Mouse (Mus musculus) C2C12 (cell line): ENCODE results near the gene Dek. TPM values are rescaled to one million over a fixed set of nuclear protein-coding genes. Genes with fewer than 3 reads are reported as not detected.

Source experiments
- H3K27me3 ChIP-seq: one replicate; pipeline ENCODE4 v1.6.1; 2011; ENCODE audit not compliant: control insufficient read depth, insufficient read depth, insufficient read length
- H3K36me3 ChIP-seq: one replicate; pipeline ENCODE4 v1.6.1; 2011; ENCODE audit not compliant: control insufficient read depth, insufficient read depth
- H3K4me3 ChIP-seq: one replicate; pipeline ENCODE4 v1.5.1; 2011; ENCODE audit warnings: mild to moderate bottlenecking, control low read depth; ENCODE audit not compliant: poor library complexity, insufficient read depth, severe bottlenecking
- H3K79me2 ChIP-seq: one replicate; pipeline ENCODE4 v1.6.1; 2011; ENCODE audit not compliant: control insufficient read depth, insufficient read depth
- H3K79me3 ChIP-seq: one replicate; pipeline ENCODE4 v1.6.1; 2011; ENCODE audit warnings: low read depth, control low read depth
- H3ac ChIP-seq: one replicate; pipeline ENCODE3; 2011; ENCODE audit warnings: low read depth; ENCODE audit not compliant: control insufficient read depth, insufficient read length
- CEBPB ChIP-seq: IDR thresholded peaks from one replicate; pipeline ENCODE4 v1.6.1; 2011; ENCODE audit warnings: low read depth, mild to moderate bottlenecking, control low read depth, moderate library complexity
- CTCF ChIP-seq: IDR thresholded peaks from one replicate; pipeline ENCODE4 v1.5.1; 2011; ENCODE audit not compliant: control insufficient read depth, insufficient read depth, insufficient read length
- FOSL1 ChIP-seq: IDR thresholded peaks from one replicate; pipeline ENCODE4 v1.8.0; 2011; ENCODE audit warnings: mild to moderate bottlenecking, low read length; ENCODE audit not compliant: poor library complexity, insufficient read depth, severe bottlenecking
- MAX ChIP-seq: IDR thresholded peaks from one replicate; pipeline ENCODE4 v1.6.1; 2011; ENCODE audit warnings: mild to moderate bottlenecking, control low read depth
- MYOD1 ChIP-seq: IDR thresholded peaks from one replicate; pipeline ENCODE4 v1.6.1; 2011; ENCODE audit warnings: low read depth; ENCODE audit not compliant: control insufficient read depth, insufficient read length
- MYOG ChIP-seq: IDR thresholded peaks from one replicate; pipeline ENCODE4 v1.6.1; 2011; ENCODE audit not compliant: control insufficient read depth, insufficient read length; ENCODE audit errors: extremely low read depth
- USF1 ChIP-seq: IDR thresholded peaks from one replicate; pipeline ENCODE4 v1.6.1; 2011; ENCODE audit warnings: low read depth, mild to moderate bottlenecking, control low read depth, moderate library complexity
- polyA plus RNA-seq: library from polyadenylated mRNA; unstranded; fragments of >200 nt; fragmentation: generic; extraction: Trizol; gene quantifications from one replicate; pipeline ENCODE4 v1.2.1, GENCODE M21; 2012; ENCODE audit warnings: missing spikeins

The Dek gene
- polyA plus RNA-seq, 1 experiment, result 34.9 TPM

DNA sequence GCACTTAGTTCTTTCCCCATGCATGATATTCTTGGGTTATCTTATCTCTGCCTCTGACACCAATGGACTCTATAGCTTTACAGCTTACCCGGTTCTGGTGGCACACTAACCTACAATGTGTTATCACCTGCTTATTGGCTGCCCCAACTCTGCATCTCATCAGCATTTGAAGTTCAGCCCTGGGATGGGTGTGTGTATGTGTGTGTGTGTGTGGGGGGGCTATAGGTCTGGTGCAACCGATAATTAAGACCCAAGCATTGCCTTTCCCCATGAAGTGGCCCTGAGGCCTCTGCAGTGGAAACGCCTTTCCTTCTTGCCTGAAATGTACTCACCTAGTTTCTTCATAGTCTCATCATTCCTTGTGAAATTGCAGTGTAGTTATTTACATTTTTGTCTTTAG lies 10.0 kb upstream of the Dek start:
- no peaks in the 10 kb centered on the region for H3K27me3 ChIP-seq
- no peak overlapping the region for H3ac ChIP-seq
- no peak overlapping the region for H3K4me3 ChIP-seq
- H3K79me2 ChIP-seq, result no peaks in the 10 kb centered on the region
- no peaks in the 10 kb centered on the region for H3K36me3 ChIP-seq
- TF ChIP-seq MYOG, result no peak
- TF ChIP-seq CTCF, result no peak
- TF ChIP-seq FOSL1, result no peak
- TF ChIP-seq MYOD1, result no peak
- no peak for TF ChIP-seq USF1
- no peak for TF ChIP-seq MAX
- TF ChIP-seq CEBPB, result no peak
- H3K79me3 ChIP-seq, result no peaks in the 10 kb centered on the region

GRCm38 (mm10) chr13:47112924-47113323 lies 6.9 kb upstream of the Dek start:
- no peaks in the 10 kb centered on the region for H3K79me2 ChIP-seq
- no peaks in the 10 kb centered on the region for H3K36me3 ChIP-seq
- H3K79me3 ChIP-seq, result no peaks in the 10 kb centered on the region
- H3ac ChIP-seq, result no peak overlapping the region
- H3K4me3 ChIP-seq, result no peak overlapping the region
- no peaks in the 10 kb centered on the region for H3K27me3 ChIP-seq
- TF ChIP-seq USF1 (no peak), MYOG (no peak), MAX (no peak)

DNA sequence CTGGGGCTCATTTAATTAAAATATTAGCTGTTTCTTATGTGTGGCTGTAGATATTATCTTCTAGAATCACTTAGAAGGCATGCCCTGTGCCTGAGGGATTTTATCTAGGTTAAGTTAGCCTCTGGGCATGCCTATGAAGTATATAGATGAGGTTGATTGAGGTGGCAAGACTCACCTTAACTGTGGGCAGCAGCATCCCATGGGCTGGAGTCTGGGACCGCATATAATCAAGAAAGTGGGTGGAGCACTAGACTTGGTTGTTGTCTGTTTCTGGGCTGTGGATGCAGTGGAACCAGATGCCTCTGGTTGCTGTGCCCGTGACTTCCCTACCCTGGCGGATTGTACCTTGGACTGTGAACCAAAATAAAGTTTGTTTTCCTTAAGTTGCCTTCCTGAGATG lies 6.1 kb upstream of the Dek start:
- H3K79me2 ChIP-seq, result no peaks in the 10 kb centered on the region
- no peak overlapping the region for H3ac ChIP-seq
- no peaks in the 10 kb centered on the region for H3K79me3 ChIP-seq
- no peak for TF ChIP-seq CTCF
- TF ChIP-seq MYOG, result no peak
- TF ChIP-seq FOSL1, result no peak
- no peak for TF ChIP-seq MYOD1
- TF ChIP-seq USF1, result no peak
- no peak for TF ChIP-seq CEBPB
- no peak for TF ChIP-seq MAX
- no peak overlapping the region for H3K4me3 ChIP-seq
- H3K27me3 ChIP-seq, result no peaks in the 10 kb centered on the region
- H3K36me3 ChIP-seq, result no peaks in the 10 kb centered on the region

GRCm38 (mm10) chr13:47111185-47111584 lies 5.2 kb upstream of the Dek start:
- no peaks in the 10 kb centered on the region for H3K36me3 ChIP-seq
- H3K79me2 ChIP-seq, result no peaks in the 10 kb centered on the region
- no peaks in the 10 kb centered on the region for H3K79me3 ChIP-seq
- no peak overlapping the region for H3K4me3 ChIP-seq
- no peak for TF ChIP-seq MAX
- no peak for TF ChIP-seq USF1
- no peak for TF ChIP-seq MYOD1
- TF ChIP-seq MYOG, result no peak
- TF ChIP-seq FOSL1, result no peak
- no peak for TF ChIP-seq CEBPB
- TF ChIP-seq CTCF, result no peak
- H3K27me3 ChIP-seq, result no peaks in the 10 kb centered on the region
- H3ac ChIP-seq, result no peak overlapping the region

GRCm38 (mm10) chr13:47109239-47109638 lies 3.2 kb upstream of the Dek start:
- TF ChIP-seq FOSL1, result no peak
- TF ChIP-seq CTCF, result no peak
- TF ChIP-seq MYOD1, result no peak
- no peak for TF ChIP-seq MAX
- no peak for TF ChIP-seq CEBPB
- TF ChIP-seq MYOG, result no peak
- no peak for TF ChIP-seq USF1
- H3K79me3 ChIP-seq, result peaks cover 13% of the 10 kb centered on the region
- H3K4me3 ChIP-seq, result no peak overlapping the region
- H3K79me2 ChIP-seq, result peaks cover 15% of the 10 kb centered on the region
- no peaks in the 10 kb centered on the region for H3K27me3 ChIP-seq
- no peak overlapping the region for H3ac ChIP-seq
- peaks cover under 1% of the 10 kb centered on the region for H3K36me3 ChIP-seq

GRCm38 (mm10) chr13:47106580-47106888 lies 533 bp upstream of the Dek start:
- H3ac ChIP-seq, result peak overlapping the region; percentile 90
- H3K27me3 ChIP-seq, result no peaks in the 10 kb centered on the region
- H3K79me2 ChIP-seq, result peaks cover 42% of the 10 kb centered on the region
- TF ChIP-seq CEBPB, result no peak
- TF ChIP-seq CTCF, result no peak
- no peak for TF ChIP-seq USF1
- TF ChIP-seq MYOG, result no peak
- TF ChIP-seq FOSL1, result no peak
- no peak for TF ChIP-seq MYOD1
- no peak for TF ChIP-seq MAX
- H3K36me3 ChIP-seq, result peaks cover 27% of the 10 kb centered on the region
- H3K4me3 ChIP-seq, result peak overlapping the region; percentile 66
- H3K79me3 ChIP-seq, result peaks cover 40% of the 10 kb centered on the region
